Mouse (Mus musculus) layer of hippocampus, postnatal 25 days (tissue): ENCODE measurements around the gene Wdr59. TPM values are rescaled to one million over a fixed set of nuclear protein-coding genes. Genes with fewer than 3 reads are reported as not detected.
A peak's percentile ranks its signal among the peaks of the same experiment; 100 is the strongest.

ENCODE experiments used
- DNase-seq, 2 experiments: peaks; one replicate each; pipeline ENCODE4 v3.0.0; 2022; ENCODE audit warnings: mixed read lengths in 2 of 2, low spot score in 1 of 2; ENCODE audit errors: extremely low spot score in 1 of 2
- total RNA-seq, 2 experiments: library from RNA; stranded (reverse); gene quantifications; 2 replicates each; pipeline ENCODE4 v1.2.3; 2021

The Wdr59 gene
- total RNA-seq, 2 experiments from 2014 or later = 23.5 to 24.8 TPM

GRCm38 (mm10) chr8:111539422-111540076 is 17.7 kb upstream of the Wdr59 start:
- no peak for DNase-seq

GRCm38 (mm10) chr8:111538194-111538593 is 16.3 kb upstream of the Wdr59 start:
- DNase-seq = no peak

- DNase-seq = no peak
Observed at GRCm38 (mm10) chr8:111537765-111538158, 15.9 kb upstream of the Wdr59 start.

GRCm38 (mm10) chr8:111536978-111537764 is 15.3 kb upstream of the Wdr59 start:
- DNase-seq = peak; percentile 29 to 60

- peak; percentile 53 to 69 for DNase-seq
Observed at GRCm38 (mm10) chr8:111536031-111536977, 14.4 kb upstream of the Wdr59 start, which contains the start of gene Znrf1. Gene Znrf1 (plus strand): TSS chr8:111536097.

- no peak for DNase-seq
Observed at GRCm38 (mm10) chr8:111535491-111535890, 13.6 kb upstream of the Wdr59 start.

- no peak for DNase-seq
Observed at GRCm38 (mm10) chr8:111533503-111533902, 11.6 kb upstream of the Wdr59 start.

GRCm38 (mm10) chr8:111531621-111532020 is 9.7 kb upstream of the Wdr59 start:
- DNase-seq = no peak

GRCm38 (mm10) chr8:111531191-111531590 is 9.3 kb upstream of the Wdr59 start:
- DNase-seq = no peak

GRCm38 (mm10) chr8:111528071-111528470 is 6.2 kb upstream of the Wdr59 start:
- DNase-seq = no peak

GRCm38 (mm10) chr8:111527149-111527548 is 5.3 kb upstream of the Wdr59 start:
- no peak for DNase-seq

GRCm38 (mm10) chr8:111526403-111527024 is 4.6 kb upstream of the Wdr59 start:
- DNase-seq = no peak

- DNase-seq = no peak
Observed at GRCm38 (mm10) chr8:111517466-111517865, 4.4 kb downstream of the Wdr59 start.

- no peak for DNase-seq
Observed at GRCm38 (mm10) chr8:111516451-111517035, 5.3 kb downstream of the Wdr59 start.

GRCm38 (mm10) chr8:111513446-111513845 is 8.4 kb downstream of the Wdr59 start:
- DNase-seq = no peak

- no peak for DNase-seq
Observed at GRCm38 (mm10) chr8:111512941-111513340, 9.0 kb downstream of the Wdr59 start.

GRCm38 (mm10) chr8:111510401-111510800 is 11.5 kb downstream of the Wdr59 start:
- no peak for DNase-seq

GRCm38 (mm10) chr8:111509278-111509677 is 12.6 kb downstream of the Wdr59 start:
- no peak for DNase-seq

GRCm38 (mm10) chr8:111508566-111508965 is 13.3 kb downstream of the Wdr59 start:
- no peak for DNase-seq
